Mouse (Mus musculus): ENCODE measurements at regions not wholly inside any gene's neighbourhood (a gene's known extent, or its start where the extent isn't known, plus 50 kb on each side); places are given as distances from the start of the nearest gene placed in this dataset.

GRCm38 (mm10) chr1:60823006-60823665 is 63.7 kb upstream of the Ctla4 start:
- peak; percentile 45 for DNase-seq (ENCODE audit: low spot score)

- DNase-seq (ENCODE audit: low spot score), result no peak
Measured at GRCm38 (mm10) chr1:60824218-60825125, 62.3 kb upstream of the Ctla4 start.

- DNase-seq (ENCODE audit: low spot score), result no peak
Measured at GRCm38 (mm10) chr1:60825256-60826186, 61.3 kb upstream of the Ctla4 start.

DNA sequence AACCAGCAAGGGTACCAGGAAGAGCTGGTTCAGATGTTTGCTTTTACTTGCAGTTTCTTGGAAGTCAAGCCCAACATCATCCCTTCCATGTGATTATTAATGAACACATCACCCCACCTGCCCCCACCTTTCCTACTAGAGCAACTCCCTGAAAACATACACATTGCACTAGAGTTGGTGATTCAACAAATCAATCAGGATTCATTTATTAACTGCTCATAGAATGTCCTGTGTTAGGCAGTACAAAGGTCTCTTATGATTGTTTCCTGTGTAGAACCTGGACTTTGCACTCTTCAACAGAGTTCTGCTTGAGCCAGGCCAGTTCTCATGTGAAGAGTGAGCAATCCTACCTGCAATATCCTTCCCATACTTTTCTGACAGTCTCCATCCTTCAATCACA is 59.8 kb upstream of the Ctla4 start:
- DNase-seq (ENCODE audit: low spot score), result no peak

- DNase-seq (ENCODE audit: low spot score), result no peak
Measured at GRCm38 (mm10) chr1:60828152-60828551, 58.6 kb upstream of the Ctla4 start.

DNA sequence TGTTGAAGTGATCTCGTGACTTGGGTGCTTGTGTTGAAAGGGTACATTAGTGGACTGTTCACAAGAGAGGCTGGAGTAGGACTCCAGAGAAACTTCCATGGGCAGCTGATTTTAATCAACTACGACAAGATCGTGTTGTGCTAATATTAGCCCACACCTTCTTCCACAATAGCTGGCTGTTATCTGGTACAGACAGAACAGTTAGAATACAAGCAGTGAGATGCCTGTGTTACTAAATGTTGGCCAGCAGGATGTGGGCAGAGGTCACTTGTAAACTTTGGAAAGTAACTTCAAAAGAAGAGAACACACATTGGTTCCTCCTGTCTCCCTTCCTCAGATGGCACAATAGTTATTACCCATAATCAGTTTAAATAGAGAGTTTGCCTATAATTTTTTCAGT is 57.0 kb upstream of the Ctla4 start:
- DNase-seq (ENCODE audit: low spot score), result no peak

DNA sequence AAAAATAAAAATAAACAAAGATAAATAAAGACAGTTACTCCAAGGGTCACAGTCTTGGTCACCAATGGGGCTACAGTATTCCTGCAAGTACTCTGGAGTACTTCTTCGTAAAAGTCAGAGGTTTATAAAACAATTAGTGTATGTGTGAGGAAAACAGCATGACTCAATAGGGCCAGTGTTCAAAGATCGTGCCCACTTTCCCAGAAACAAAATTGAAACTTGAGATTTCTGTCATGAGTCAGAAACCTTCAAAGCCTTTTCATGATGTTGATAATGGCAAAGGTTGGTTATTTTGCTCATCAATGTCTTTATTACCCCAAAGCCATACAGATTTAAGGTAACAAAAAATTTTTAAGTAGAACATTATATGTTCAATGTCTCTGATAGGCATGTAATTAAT is 53.1 kb upstream of the Ctla4 start:
- DNase-seq (ENCODE audit: low spot score), result no peak
